Mouse (Mus musculus): Measurements from ENCODE around the gene Gm45021. TPM values are rescaled to one million over a fixed set of nuclear protein-coding genes. Genes with fewer than 3 reads are reported as not detected.

The Gm45021 gene
- not detected in 4 replicates for total RNA-seq (2023)

GRCm38 (mm10) chr6:48589194-48589750 lies at the start of gene Gm45021:
Gene Gm45021, plus strand, starts transcription at chr6:48589610.

DNA sequence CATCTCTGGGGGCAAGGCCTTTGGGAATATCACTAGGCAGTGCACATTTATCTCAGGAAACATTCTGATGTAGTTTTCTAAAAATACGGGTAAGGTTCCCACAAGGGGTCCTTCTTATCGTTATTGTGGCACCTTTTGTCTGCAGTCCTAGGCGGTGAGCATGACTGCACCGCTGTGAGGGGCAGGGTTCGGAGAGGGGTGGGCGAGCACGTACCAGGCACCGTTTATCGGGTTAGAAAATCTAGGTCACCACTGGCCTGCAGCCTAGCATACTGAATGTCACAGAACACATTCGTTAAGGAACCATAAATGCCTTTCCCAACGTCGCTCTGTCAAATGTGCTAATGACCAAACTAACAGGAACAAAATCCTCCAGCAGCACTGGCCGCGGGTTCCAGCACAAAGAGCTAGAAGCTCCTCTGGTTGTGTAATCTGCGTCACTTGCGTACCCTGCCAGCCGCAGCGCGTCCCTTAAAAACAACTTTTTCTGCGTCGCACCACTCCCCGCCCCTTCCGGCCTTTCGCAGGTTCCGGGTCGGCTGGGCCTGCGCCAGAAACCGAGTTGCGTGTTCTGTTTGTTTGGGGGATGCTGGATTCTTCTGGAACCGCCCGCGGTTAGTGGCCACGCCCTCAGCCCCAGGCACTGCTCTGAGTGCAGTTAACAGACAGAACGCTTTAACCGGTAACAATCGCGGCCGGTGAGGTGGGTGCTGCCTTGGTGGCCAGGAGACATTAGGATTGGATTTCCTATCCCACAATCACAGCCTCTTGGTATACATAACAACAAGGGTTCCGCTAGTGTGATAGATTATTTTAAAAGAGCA lies 34.9 kb upstream of the Gm45021 start, which contains the start of gene Lrrc61:
Gene Lrrc61 (plus strand): TSS at position 517 of the 824 bp plus-strand sequence.

DNA sequence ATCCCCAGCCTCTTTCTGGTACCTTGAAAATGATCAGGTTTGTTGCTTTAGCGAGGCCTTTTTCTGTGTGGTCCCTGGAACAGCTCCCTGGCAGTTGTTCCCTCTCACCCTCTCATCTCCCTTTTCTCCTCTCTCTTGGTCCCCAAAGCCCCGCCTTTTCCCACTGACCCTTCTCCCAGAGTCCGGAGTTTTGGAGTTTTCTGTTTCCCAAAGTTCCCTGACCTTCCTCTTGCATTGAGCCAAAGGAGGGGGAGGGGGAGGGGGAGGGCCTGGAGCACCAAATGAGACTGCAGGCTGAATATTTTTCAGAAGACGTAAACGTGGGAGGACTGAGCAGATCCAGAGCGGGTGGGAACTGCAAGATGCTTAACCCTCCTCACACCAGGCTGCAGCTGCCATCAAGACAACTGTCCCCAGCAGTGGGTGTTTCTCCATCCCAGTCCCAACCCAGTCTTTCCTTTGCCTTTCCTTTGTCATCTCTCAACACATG lies 16.8 kb upstream of the Gm45021 start, which contains the start of gene Rarres2:
Gene Rarres2 (minus strand): TSS at position 218 of the 490 bp plus-strand sequence.

GRCm38 (mm10) chr6:48593158-48594042 lies 4.0 kb downstream of the Gm45021 start, which contains the start of the genes Repin1 and Gm44965:
Gene Repin1, plus strand, starts transcription at chr6:48593883.
Gene Gm44965, plus strand, starts transcription at chr6:48593941.

DNA sequence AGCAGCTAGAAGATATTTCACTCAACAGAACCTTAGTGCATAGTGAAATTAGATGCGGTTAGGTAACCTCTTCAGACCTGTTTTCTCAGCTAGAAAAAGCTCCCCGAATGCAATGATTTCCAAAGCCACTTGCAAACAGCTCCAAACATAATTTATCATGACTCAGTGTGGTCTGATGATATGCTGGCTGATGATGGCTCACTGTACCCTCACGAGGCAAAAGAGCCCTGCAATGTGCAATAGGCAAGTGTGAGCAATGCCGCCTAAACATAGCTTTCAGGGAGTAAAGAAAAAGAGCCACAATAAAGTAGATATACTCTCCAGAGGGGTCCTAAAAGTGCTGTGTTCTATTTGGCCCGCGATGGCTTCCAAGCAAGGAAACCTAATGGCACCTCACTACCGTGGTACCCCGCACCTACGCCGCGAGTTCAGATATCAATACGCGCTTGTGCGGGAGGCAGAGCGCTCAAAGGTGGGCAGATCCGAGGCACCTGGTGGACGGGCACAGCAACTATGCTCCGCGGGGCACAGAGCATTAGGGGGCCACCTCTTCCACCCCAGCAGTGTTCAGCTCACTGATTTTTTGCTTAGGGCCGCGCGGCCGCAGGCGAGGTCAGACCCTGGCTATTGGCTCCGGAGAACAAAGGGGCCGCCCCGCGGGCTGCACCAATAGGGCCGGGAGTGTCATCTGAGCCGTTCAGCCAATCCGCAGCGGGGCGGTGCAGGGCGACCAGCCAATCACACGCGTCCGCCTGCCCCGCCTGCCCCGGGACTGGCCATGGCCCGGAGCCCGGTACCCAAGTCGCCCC lies 12.1 kb downstream of the Gm45021 start, which contains the start of gene Zfp775:
Gene Zfp775 (plus strand): TSS at position 793 of the 809 bp plus-strand sequence.

GRCm38 (mm10) chr6:48626464-48626863 lies 37.1 kb downstream of the Gm45021 start, which contains the start of gene AI854703:
Gene AI854703, plus strand, starts transcription at chr6:48626764.

DNA sequence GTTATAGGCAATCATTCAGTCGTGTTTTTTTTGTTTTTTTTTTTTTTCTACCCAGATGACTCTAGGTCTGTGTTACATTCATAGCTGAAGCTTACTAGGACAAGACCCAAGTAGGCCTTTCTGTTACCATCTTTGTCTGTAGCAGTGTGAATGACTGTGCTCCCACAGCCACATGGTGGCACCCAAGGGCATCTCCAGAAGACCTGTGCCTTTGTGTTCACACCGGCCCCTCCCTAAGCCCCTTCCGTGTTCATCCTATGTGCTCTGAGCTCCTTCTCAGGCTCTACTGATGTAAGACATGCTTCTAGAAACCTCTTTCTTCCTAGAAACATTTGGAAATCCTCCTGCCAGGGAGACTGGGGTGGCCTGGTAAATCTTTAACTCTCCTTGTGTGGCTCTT lies 57.6 kb downstream of the Gm45021 start, which contains the start of gene Gimap8:
Gene Gimap8 (plus strand): TSS at position 240 of the 400 bp plus-strand sequence.

Other genes starting within 250 kb of the Gm45021 start
- 23.7 to 25.7 TPM (median 24.7 TPM) in 4 replicates for gene Krba1, start 194.0 kb upstream of the Gm45021 start, total RNA-seq (2023)
- gene Zfp467, start 143.8 kb upstream of the Gm45021 start, total RNA-seq (2023), result 3.5 to 6.8 TPM (median 6.4 TPM) in 4 replicates
- gene Sspo, start 141.4 kb upstream of the Gm45021 start, total RNA-seq (2023), result 0.06 to 0.39 TPM (median 0.09 TPM) in 3 of 4 replicates, not detected in the other
- gene Atp6v0e2, start 52.0 kb upstream of the Gm45021 start, total RNA-seq (2023), result 0.60 to 1.6 TPM (median 0.81 TPM) in 3 of 4 replicates, not detected in the other
- gene Lrrc61, start 34.8 kb upstream of the Gm45021 start, total RNA-seq (2023), result 37.3 to 57.1 TPM (median 41.3 TPM) in 4 replicates
- 0.86 to 0.88 TPM in 2 of 4 replicates, not detected in the others for gene Rarres2, start 16.8 kb upstream of the Gm45021 start, total RNA-seq (2023)
- 5.2 to 8.7 TPM (median 7.0 TPM) in 4 replicates for gene Repin1, start 4.3 kb downstream of the Gm45021 start, total RNA-seq (2023)
- 3.2 to 4.3 TPM in 2 of 4 replicates, not detected in the others for gene Gm44965, start 4.3 kb downstream of the Gm45021 start, total RNA-seq (2023)
- gene Zfp775, start 12.5 kb downstream of the Gm45021 start, total RNA-seq (2023), result 2.6 to 7.6 TPM (median 3.5 TPM) in 4 replicates
- 0.15 TPM in 1 of 4 replicates, not detected in the others for gene AI854703, start 37.2 kb downstream of the Gm45021 start, total RNA-seq (2023)
- 120 to 134 TPM (median 126 TPM) in 4 replicates for gene Gimap8, start 57.6 kb downstream of the Gm45021 start, total RNA-seq (2023)
- 43.3 to 49.9 TPM (median 44.9 TPM) in 4 replicates for gene Gimap9, start 86.5 kb downstream of the Gm45021 start, total RNA-seq (2023)
- 125 to 156 TPM (median 132 TPM) in 4 replicates for gene Gimap4, start 94.9 kb downstream of the Gm45021 start, total RNA-seq (2023)
- 1,215 to 1,315 TPM (median 1,252 TPM) in 4 replicates for gene Gimap6, start 118.6 kb downstream of the Gm45021 start, total RNA-seq (2023)
- 34.6 to 42.0 TPM (median 40.8 TPM) in 4 replicates for gene Gm28053, start 129.0 kb downstream of the Gm45021 start, total RNA-seq (2023)
- 85.1 to 98.1 TPM (median 90.2 TPM) in 4 replicates for gene Gimap7, start 129.0 kb downstream of the Gm45021 start, total RNA-seq (2023)
- gene Gimap1, start 149.4 kb downstream of the Gm45021 start, total RNA-seq (2023), result 111 to 129 TPM (median 124 TPM) in 4 replicates
- 100 to 107 TPM (median 105 TPM) in 4 replicates for gene Gimap5, start 156.6 kb downstream of the Gm45021 start, total RNA-seq (2023)
- 155 to 167 TPM (median 164 TPM) in 4 replicates for gene Gimap3, start 181.2 kb downstream of the Gm45021 start, total RNA-seq (2023)